Mouse (Mus musculus) lung, postnatal 0 days (tissue): Measurements from ENCODE around the gene Pnmal1.
A peak's percentile ranks its signal among the peaks of the same experiment; 100 is the strongest.

ENCODE experiments used
- CTCF ChIP-seq: IDR thresholded peaks from 2 replicates; pipeline ENCODE4 v1.5.1; 2016; ENCODE audit warnings: antibody characterized with exemption, mild to moderate bottlenecking
- EP300 ChIP-seq: IDR thresholded peaks from 2 replicates; pipeline ENCODE4 v1.6.1; 2016; ENCODE audit warnings: antibody characterized with exemption, mild to moderate bottlenecking, control low read depth

DNA sequence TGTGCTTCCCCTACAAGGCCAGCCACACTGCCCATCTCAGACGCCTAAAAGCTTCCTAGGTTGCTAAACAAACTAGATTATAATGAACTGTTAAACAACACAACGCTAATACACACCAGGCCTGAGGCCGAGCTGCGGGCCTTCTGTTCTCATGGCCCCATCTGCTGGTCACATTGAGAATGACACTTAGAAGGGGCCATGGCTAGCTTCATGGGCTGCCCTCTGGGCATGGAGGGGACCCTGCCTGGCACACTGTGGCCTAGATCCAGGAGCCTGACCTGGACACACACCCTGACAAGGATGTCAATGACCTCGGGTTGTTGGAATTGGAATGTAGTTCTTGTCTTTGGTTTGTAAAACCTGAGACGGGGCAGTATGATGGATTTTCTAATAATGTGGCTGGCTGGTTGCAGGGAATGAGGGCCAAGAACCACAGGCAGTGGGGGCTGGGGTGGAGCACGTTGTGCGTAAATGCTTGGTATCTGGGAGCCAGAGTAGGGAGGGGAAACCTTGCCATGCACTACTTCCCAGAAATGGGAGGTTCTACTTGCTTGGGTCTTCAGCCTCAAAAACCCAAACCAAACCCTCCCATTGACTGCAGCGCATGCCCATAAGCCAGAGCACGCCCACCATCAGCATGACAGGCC lies 45.5 kb upstream of the Pnmal1 start:
- peak; percentile 94 for TF ChIP-seq CTCF
- TF ChIP-seq EP300 = no peak
